Mouse (Mus musculus) bone marrow, adult 2 months (tissue): ENCODE measurements around the gene Ocln.

Experiments
- CTCF ChIP-seq: fragments of 200-500 bp; IDR thresholded peaks from 2 replicates; pipeline ENCODE4 v1.5.1; 2011; ENCODE audit warnings: low read length, control low read depth; ENCODE audit not compliant: control insufficient read depth, insufficient read depth
- POLR2A ChIP-seq: fragments of 200-500 bp; IDR thresholded peaks from 2 replicates; pipeline ENCODE4 v1.6.1; 2011; ENCODE audit warnings: low read depth, mild to moderate bottlenecking, control low read depth, low read length, borderline replicate concordance; ENCODE audit not compliant: control insufficient read depth

DNA sequence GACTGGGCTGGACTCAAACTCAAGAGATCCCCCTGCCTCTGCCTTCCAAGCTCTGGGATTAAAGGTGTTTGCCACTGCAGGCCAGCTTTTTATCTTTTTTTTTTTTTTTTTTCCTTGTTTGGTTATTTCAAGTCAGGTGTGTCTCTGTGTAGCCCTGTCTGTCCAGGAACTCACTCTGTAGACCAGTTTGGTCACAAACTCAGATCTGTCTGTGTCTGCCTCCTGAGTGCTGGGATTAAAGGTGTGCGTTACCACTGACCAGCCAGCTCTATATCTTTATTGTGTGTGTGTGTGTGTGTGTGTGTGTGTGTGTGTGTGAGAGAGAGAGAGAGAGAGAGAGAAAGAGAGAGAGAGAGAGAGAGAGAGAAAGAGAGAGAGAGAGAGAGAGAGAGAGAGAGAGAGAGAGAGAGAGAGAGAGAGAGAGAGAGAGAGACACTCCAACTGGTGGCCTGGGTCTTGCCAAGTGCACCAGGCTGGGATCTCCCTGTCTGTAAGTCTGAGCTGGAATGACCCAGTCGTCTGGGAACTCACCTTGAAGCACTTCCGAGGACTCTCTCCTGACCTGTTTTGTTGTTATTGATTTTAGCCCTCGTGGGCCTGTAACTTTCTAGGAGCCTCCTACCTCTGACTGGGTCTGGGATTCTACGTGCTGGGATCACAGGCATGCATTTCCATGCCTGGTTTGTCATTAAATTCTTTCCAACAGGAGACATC lies 42.5 kb upstream of the Ocln start:
- TF ChIP-seq POLR2A = no peak
- TF ChIP-seq CTCF = no peak
